Mouse (Mus musculus) forebrain, embryonic 14.5 days (tissue): Measurements from ENCODE around the gene Coq2. TPM values are rescaled to one million over a fixed set of nuclear protein-coding genes. Genes with fewer than 3 reads are reported as not detected.
A peak's percentile ranks its signal among the peaks of the same experiment; 100 is the strongest.

Experiments used
- ATAC-seq: fragments of 200-750 bp; cut with Nextera tagmentation; 2 replicates; pipeline ENCODE4 v1.8.0; 2017; ENCODE audit warnings: mild to moderate bottlenecking, moderate library complexity
- DNase-seq: peaks from one replicate; pipeline ENCODE4 v3.0.0-alpha.2; 2015; ENCODE audit warnings: low spot score
- H3K27ac ChIP-seq: fragments of 300-500 bp; sonication (generic); 2 replicates; pipeline ENCODE4 v1.5.1; 2014; ENCODE audit warnings: low read depth, mild to moderate bottlenecking, control low read depth, low read length, moderate library complexity
- H3K27me3 ChIP-seq: fragments of 300-500 bp; sonication (generic); replicated peaks from 2 replicates; pipeline ENCODE4 v1.6.1; 2014; ENCODE audit warnings: low read length, control low read depth, mixed read lengths; ENCODE audit not compliant: control insufficient read depth, insufficient read depth
- H3K36me3 ChIP-seq: fragments of 300-500 bp; sonication (generic); 2 replicates; pipeline ENCODE4 v1.6.1; 2014; ENCODE audit warnings: low read length, control low read depth; ENCODE audit not compliant: control insufficient read depth, insufficient read depth
- H3K4me1 ChIP-seq: fragments of 300-500 bp; sonication (generic); 2 replicates; pipeline ENCODE4 v1.6.1; 2014; ENCODE audit warnings: antibody characterized with exemption, low read length, control low read depth; ENCODE audit not compliant: control insufficient read depth, insufficient read depth
- H3K4me2 ChIP-seq: fragments of 300-500 bp; sonication (generic); 2 replicates; pipeline ENCODE4 v1.6.1; 2014; ENCODE audit warnings: mild to moderate bottlenecking, control low read depth, low read length
- H3K4me3 ChIP-seq: fragments of 300-500 bp; sonication (generic); 2 replicates; pipeline ENCODE4 v1.5.1; 2014; ENCODE audit warnings: low read depth, low read length, control low read depth
- H3K9ac ChIP-seq: fragments of 300-500 bp; sonication (generic); 2 replicates; pipeline ENCODE4 v1.6.1; 2014; ENCODE audit warnings: mild to moderate bottlenecking, low read length, control low read depth, moderate library complexity
- H3K9me3 ChIP-seq: fragments of 300-500 bp; sonication (generic); replicated peaks from 2 replicates; pipeline ENCODE4 v1.6.1; 2016; ENCODE audit warnings: low read length, control low read depth, mixed read lengths; ENCODE audit not compliant: control insufficient read depth
- WGBS: fragments of 180-500 bp; shearing (Covaris S2); extraction: QIAGEN DNeasy Blood & Tissue Kit; methylation state at CpG from one replicate; pipeline ENCODE4 v1.1.7; 2014; 5-methylcytosine and 5-hydroxymethylcytosine counted together
- polyA plus RNA-seq: library from polyadenylated mRNA; unstranded; fragments of >200 nt; fragmentation: Nextera tagmentation; extraction: Ambion mirVana; gene quantifications from 2 replicates; pipeline ENCODE4 v1.2.1, GENCODE M21; 2014

Coq2 gene
- polyA plus RNA-seq: 43.8 and 49.9 TPM in 2 replicates

DNA sequence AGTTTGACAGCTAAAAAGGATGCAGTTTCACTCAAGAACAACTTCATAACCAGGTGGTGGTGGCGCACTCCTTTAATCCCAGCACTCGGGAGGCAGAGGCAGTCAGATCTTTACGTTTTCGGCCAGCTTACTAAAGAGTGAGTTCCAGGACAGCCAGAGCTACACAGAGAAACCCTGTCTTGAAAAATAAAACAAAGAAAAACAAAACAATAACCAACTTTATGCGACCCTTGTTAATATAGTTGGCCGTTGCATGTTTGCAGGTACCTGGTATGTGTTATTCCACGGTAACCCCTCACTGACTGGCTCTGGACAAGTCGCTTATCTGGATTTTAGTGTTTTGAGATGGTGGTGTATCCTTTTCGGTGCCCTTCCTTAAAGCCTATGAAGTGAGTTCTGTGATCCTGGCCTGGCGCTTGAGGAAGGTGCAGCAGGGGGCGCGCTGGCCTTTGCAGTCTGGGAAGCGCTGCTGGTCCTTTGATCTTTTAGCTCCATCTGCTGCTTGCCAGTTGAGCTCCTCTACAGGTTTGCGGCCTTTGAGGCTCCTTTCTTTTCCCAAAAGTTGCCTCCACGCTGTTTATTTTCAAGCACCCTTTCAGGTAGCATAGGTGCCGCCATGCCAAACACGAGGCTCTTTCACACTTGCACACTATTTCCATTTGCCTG is at the start of gene Coq2:
Gene Coq2 (minus strand): TSS at position 430 of the 666 bp plus-strand sequence.
- no peaks in the 10 kb centered on the region for H3K36me3 ChIP-seq
- H3K27me3 ChIP-seq: no peaks in the 10 kb centered on the region
- 11% methylated on average over 17 of the region's 17 CpGs for WGBS
- ATAC-seq: peak; percentile 49
- peak within 1 kb of the TSS; percentile 77 for H3K4me2 ChIP-seq
- peak; percentile 86 for DNase-seq
- H3K4me1 ChIP-seq: peaks cover 8% of the 10 kb centered on the region; the same call in 1 of the 2 replicates
- H3K9ac ChIP-seq: peak within 1 kb of the TSS; percentile 90
- H3K9me3 ChIP-seq: no peaks in the 10 kb centered on the region
- H3K27ac ChIP-seq: 0 out of 2 replicates have a peak within 1 kb of the TSS, but pooled peaks have one; percentile 39
- peak within 1 kb of the TSS; percentile 84 for H3K4me3 ChIP-seq

GRCm38 (mm10) chr5:100719235-100720088 is 44.5 kb upstream of the Coq2 start, which contains the start of gene Hpse:
TSS of gene Hpse (minus strand) at chr5:100719716.
- Histone ChIP-seq H3K36me3 (no peaks in the 10 kb centered on the region), H3K4me3 (peak within 1 kb of the TSS; percentile 43), H3K27me3 (no peaks in the 10 kb centered on the region; the same call in 1 of the 2 replicates), H3K27ac (no peak within 1 kb of the TSS), H3K4me1 (no peaks in the 10 kb centered on the region), H3K9ac (peak within 1 kb of the TSS; percentile 58), H3K4me2 (peak within 1 kb of the TSS; percentile 94), H3K9me3 (no peaks in the 10 kb centered on the region)
- under 1% methylated on average over 35 of the region's 56 CpGs for WGBS
- ATAC-seq (peak; percentile 63), DNase-seq (peak; percentile 42)

DNA sequence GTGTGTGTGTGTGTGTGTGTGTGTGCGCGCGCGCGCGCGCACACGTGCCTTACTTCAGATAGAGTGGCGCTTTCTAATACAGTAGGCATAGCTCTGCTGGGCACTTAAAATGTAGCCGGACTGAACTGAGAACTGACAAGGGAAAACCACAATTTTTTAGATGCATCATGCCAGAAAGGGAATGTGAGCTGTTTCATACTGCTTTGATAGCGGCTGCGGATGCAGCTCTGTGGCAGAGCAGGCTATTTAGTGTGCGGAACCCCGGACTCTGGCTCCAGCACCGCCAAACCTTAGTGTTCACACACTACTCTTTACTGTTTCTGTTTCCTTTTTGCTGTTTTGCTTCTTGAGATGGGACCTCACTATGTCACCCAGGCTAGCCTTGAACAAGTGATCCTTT is 41.8 kb upstream of the Coq2 start:
- H3K4me2 ChIP-seq: no peak overlapping the region

DNA sequence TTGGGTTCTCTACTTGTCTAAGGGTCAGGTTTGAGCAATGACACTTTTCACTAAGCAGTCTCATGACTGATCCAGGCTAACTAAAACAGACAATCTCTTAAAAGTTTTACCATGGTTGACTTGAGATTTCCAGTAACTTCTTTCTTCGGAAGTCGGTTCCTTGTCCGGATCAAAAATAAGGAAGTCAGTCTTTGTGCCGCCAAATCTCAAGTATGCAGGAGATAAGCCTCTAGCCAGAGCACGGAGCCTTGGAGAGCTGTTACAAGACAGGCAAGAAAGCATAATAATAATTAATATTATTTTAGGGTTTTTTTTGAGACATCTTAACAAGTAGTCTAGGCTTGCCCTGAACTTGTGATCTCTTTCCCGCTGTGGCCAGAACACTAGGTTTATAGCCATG is 36.3 kb upstream of the Coq2 start:
- no peak for ATAC-seq
- no peaks in the 10 kb centered on the region for H3K36me3 ChIP-seq
- H3K9me3 ChIP-seq: no peaks in the 10 kb centered on the region
- H3K4me2 ChIP-seq: no peak overlapping the region
- H3K4me3 ChIP-seq: no peak overlapping the region
- no peak for DNase-seq
- no peaks in the 10 kb centered on the region for H3K4me1 ChIP-seq
- 93% methylated on average over 6 of the region's 6 CpGs for WGBS
- no peak overlapping the region for H3K27ac ChIP-seq
- no peak overlapping the region for H3K9ac ChIP-seq
- no peaks in the 10 kb centered on the region for H3K27me3 ChIP-seq

More for the DNA sequence above, 41.8 kb upstream of the Coq2 start:
- Histone ChIP-seq H3K27me3 (no peaks in the 10 kb centered on the region; the same call in 1 of the 2 replicates), H3K36me3 (no peaks in the 10 kb centered on the region), H3K4me3 (no peak overlapping the region), H3K9me3 (no peaks in the 10 kb centered on the region), H3K4me1 (no peaks in the 10 kb centered on the region), H3K27ac (no peak overlapping the region), H3K9ac (no peak overlapping the region)
- ATAC-seq (no peak), DNase-seq (no peak)
- WGBS: 94% methylated on average over 15 of the region's 15 CpGs

DNA sequence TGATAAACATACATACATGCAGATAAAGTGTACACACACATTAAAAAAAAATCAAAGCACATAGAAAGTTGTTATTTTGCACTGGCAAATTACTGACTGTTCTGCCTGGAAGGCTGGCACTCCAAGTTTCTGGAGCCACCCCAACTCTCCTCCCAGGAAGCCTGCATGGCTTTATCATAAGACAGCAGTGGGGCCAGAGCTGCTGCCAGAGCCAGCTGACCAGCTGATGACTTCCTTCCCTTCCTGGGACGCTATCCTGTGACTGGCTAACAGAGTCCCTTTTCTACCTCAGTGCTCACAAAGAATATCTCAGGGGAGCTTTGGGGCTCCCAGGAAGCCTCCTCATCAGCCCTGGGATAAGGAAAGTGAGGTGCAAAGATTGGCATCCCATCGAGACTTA is 35.1 kb upstream of the Coq2 start:
- Histone ChIP-seq H3K4me2 (no peak overlapping the region), H3K27ac (no peak overlapping the region), H3K9ac (no peak overlapping the region), H3K4me1 (no peaks in the 10 kb centered on the region), H3K9me3 (no peaks in the 10 kb centered on the region), H3K27me3 (no peaks in the 10 kb centered on the region), H3K36me3 (no peaks in the 10 kb centered on the region), H3K4me3 (no peak overlapping the region)
- WGBS: 81% methylated on average over 2 of the region's 2 CpGs
- ATAC-seq (no peak), DNase-seq (no peak)

GRCm38 (mm10) chr5:100709035-100709434 is 34.1 kb upstream of the Coq2 start:
- Histone ChIP-seq H3K4me2 (no peak overlapping the region), H3K27me3 (no peaks in the 10 kb centered on the region), H3K36me3 (no peaks in the 10 kb centered on the region), H3K27ac (no peak overlapping the region), H3K9ac (no peak overlapping the region), H3K9me3 (no peaks in the 10 kb centered on the region), H3K4me1 (no peaks in the 10 kb centered on the region), H3K4me3 (no peak overlapping the region)
- 91% methylated on average over 6 of the region's 6 CpGs for WGBS
- DNase-seq: no peak
- ATAC-seq: no peak

DNA sequence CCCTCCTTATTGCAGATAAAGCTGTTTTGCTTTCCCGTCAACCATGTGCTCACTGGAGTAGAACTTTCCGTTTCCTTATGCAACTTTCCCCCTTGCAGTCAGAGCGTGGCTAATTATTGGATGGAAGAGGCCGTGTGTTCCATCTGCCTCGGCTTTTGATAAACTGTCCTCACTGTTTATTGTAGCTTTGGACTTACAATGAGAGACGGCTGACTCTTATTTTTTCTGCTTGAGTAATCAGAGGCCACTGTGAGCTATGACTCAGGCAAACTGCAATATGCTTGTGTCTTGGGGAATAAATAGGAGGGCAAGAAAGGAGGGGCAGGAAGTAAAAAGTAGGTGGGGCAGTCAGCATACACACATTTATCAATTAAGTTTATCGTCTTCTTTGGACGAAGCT is 31.7 kb upstream of the Coq2 start:
- H3K4me2 ChIP-seq: no peak overlapping the region
- no peak overlapping the region for H3K4me3 ChIP-seq
- no peaks in the 10 kb centered on the region for H3K9me3 ChIP-seq
- H3K36me3 ChIP-seq: no peaks in the 10 kb centered on the region
- 66% methylated on average over 8 of the region's 8 CpGs for WGBS
- H3K4me1 ChIP-seq: no peaks in the 10 kb centered on the region
- no peak overlapping the region for H3K9ac ChIP-seq
- H3K27me3 ChIP-seq: no peaks in the 10 kb centered on the region
- H3K27ac ChIP-seq: no peak overlapping the region
- ATAC-seq (no peak), DNase-seq (no peak)

GRCm38 (mm10) chr5:100704272-100704671 is 29.3 kb upstream of the Coq2 start:
- H3K36me3 ChIP-seq: no peaks in the 10 kb centered on the region
- H3K9me3 ChIP-seq: no peaks in the 10 kb centered on the region
- no peak for DNase-seq
- no peaks in the 10 kb centered on the region for H3K4me1 ChIP-seq
- ATAC-seq: no peak
- H3K4me3 ChIP-seq: no peak overlapping the region
- H3K27ac ChIP-seq: no peak overlapping the region
- H3K9ac ChIP-seq: no peak overlapping the region
- no peaks in the 10 kb centered on the region for H3K27me3 ChIP-seq
- no peak overlapping the region for H3K4me2 ChIP-seq
- WGBS: 96% methylated on average over 2 of the region's 2 CpGs

GRCm38 (mm10) chr5:100702325-100702724 is 27.4 kb upstream of the Coq2 start:
- no peak overlapping the region for H3K27ac ChIP-seq
- no peaks in the 10 kb centered on the region for H3K36me3 ChIP-seq
- WGBS: 91% methylated on average over 3 of the region's 3 CpGs
- H3K27me3 ChIP-seq: no peaks in the 10 kb centered on the region
- ATAC-seq: no peak
- H3K4me3 ChIP-seq: no peak overlapping the region
- no peak overlapping the region for H3K9ac ChIP-seq
- no peak overlapping the region for H3K4me2 ChIP-seq
- no peaks in the 10 kb centered on the region for H3K4me1 ChIP-seq
- H3K9me3 ChIP-seq: no peaks in the 10 kb centered on the region
- DNase-seq: no peak
